Mouse (Mus musculus) bone marrow macrophage, adult 2 months (primary cell): ENCODE measurements around the gene Mas1.
A peak's percentile ranks its signal among the peaks of the same experiment; 100 is the strongest.

Experiments used
- CTCF ChIP-seq: IDR thresholded peaks from 2 replicates; pipeline ENCODE4 v1.5.1; 2012; ENCODE audit warnings: low read depth, mild to moderate bottlenecking, low read length, moderate library complexity
- POLR2A ChIP-seq: IDR thresholded peaks from 2 replicates; pipeline ENCODE4 v1.6.1; 2012; ENCODE audit warnings: mild to moderate bottlenecking, low read depth, low read length, borderline replicate concordance

GRCm38 (mm10) chr17:12810103-12810972, 57.6 kb downstream of the Mas1 start:
- TF ChIP-seq CTCF (peak; percentile 76), POLR2A (no peak)
